Mouse (Mus musculus) hindbrain, embryonic 14.5 days (tissue): ENCODE data around the gene Rnf111. TPM values are rescaled to one million over a fixed set of nuclear protein-coding genes. Genes with fewer than 3 reads are reported as not detected.

Experiments used
- ATAC-seq: fragments of 200-750 bp; cut with Nextera tagmentation; 2 replicates; pipeline ENCODE4 v1.8.0; 2017; ENCODE audit warnings: moderate number of reproducible peaks, mild to moderate bottlenecking, moderate TSS enrichment, moderate library complexity; ENCODE audit not compliant: low FRiP score
- DNase-seq: peaks from one replicate; pipeline ENCODE4 v3.0.0-alpha.2; 2015; ENCODE audit warnings: low spot score
- H3K27ac ChIP-seq: fragments of 300-500 bp; sonication (generic); 2 replicates; pipeline ENCODE4 v1.5.1; 2014; ENCODE audit warnings: mild to moderate bottlenecking, moderate library complexity
- H3K27me3 ChIP-seq: fragments of 300-500 bp; sonication (generic); 2 replicates; pipeline ENCODE4 v1.6.1; 2014; ENCODE audit warnings: mild to moderate bottlenecking, low read length, mixed read lengths; ENCODE audit not compliant: control insufficient read depth, insufficient read depth
- H3K36me3 ChIP-seq: fragments of 300-500 bp; sonication (generic); replicated peaks from 2 replicates; pipeline ENCODE4 v1.6.1; 2014; ENCODE audit not compliant: control insufficient read depth, insufficient read depth
- H3K4me1 ChIP-seq: fragments of 300-500 bp; sonication (generic); replicated peaks from 2 replicates; pipeline ENCODE4 v1.6.1; 2014; ENCODE audit warnings: antibody characterized with exemption, low read length, mixed read lengths; ENCODE audit not compliant: control insufficient read depth, insufficient read depth
- H3K4me2 ChIP-seq: fragments of 300-500 bp; sonication (generic); replicated peaks from 2 replicates; pipeline ENCODE4 v1.6.1; 2014; ENCODE audit warnings: mild to moderate bottlenecking, moderate library complexity
- H3K4me3 ChIP-seq: fragments of 300-500 bp; sonication (generic); replicated peaks from 2 replicates; pipeline ENCODE4 v1.5.1; 2014; ENCODE audit warnings: mild to moderate bottlenecking, low read length
- H3K9ac ChIP-seq: fragments of 300-500 bp; sonication (generic); 2 replicates; pipeline ENCODE4 v1.6.1; 2014
- H3K9me3 ChIP-seq: fragments of 300-500 bp; sonication (generic); 2 replicates; pipeline ENCODE4 v1.6.1; 2016; ENCODE audit warnings: low read length; ENCODE audit not compliant: control insufficient read depth
- WGBS: fragments of 180-500 bp; shearing (Covaris S2); extraction: QIAGEN DNeasy Blood & Tissue Kit; methylation state at CpG from one replicate; pipeline ENCODE4 v1.1.7; 2014; 5-methylcytosine and 5-hydroxymethylcytosine counted together
- polyA plus RNA-seq: library from polyadenylated mRNA; unstranded; fragments of >200 nt; fragmentation: Nextera tagmentation; extraction: Ambion mirVana; gene quantifications from 2 replicates; pipeline ENCODE4 v1.2.1, GENCODE M21; 2014

Rnf111 gene
- polyA plus RNA-seq, 1 experiment from 2014 or later, result 31.8 TPM

GRCm38 (mm10) chr9:70416412-70416811, 87.1 kb downstream of the Rnf111 start:
- H3K9me3 ChIP-seq, result no peaks in the 10 kb centered on the region
- no peaks in the 10 kb centered on the region for H3K27me3 ChIP-seq
- no peak overlapping the region for H3K27ac ChIP-seq
- peaks cover 3% of the 10 kb centered on the region; the same call in 1 of the 2 replicates for H3K4me1 ChIP-seq
- H3K4me3 ChIP-seq, result no peak overlapping the region
- no peak overlapping the region for H3K4me2 ChIP-seq
- H3K36me3 ChIP-seq, result peaks cover 45% of the 10 kb centered on the region
- ATAC-seq (no peak), DNase-seq (no peak)
- 90% methylated on average over 3 of the region's 3 CpGs for WGBS
- no peak overlapping the region for H3K9ac ChIP-seq

- no peaks in the 10 kb centered on the region for H3K27me3 ChIP-seq
- no peak overlapping the region for H3K4me2 ChIP-seq
- H3K36me3 ChIP-seq, result peaks cover 64% of the 10 kb centered on the region
- no peak overlapping the region for H3K9ac ChIP-seq
- no peak overlapping the region for H3K27ac ChIP-seq
- H3K4me1 ChIP-seq, result no peaks in the 10 kb centered on the region
- ATAC-seq, result no peak
- 94% methylated on average over 7 of the region's 7 CpGs for WGBS
- no peak for DNase-seq
- no peaks in the 10 kb centered on the region for H3K9me3 ChIP-seq
- H3K4me3 ChIP-seq, result no peak overlapping the region
Measured at GRCm38 (mm10) chr9:70413038-70413437, 90.5 kb downstream of the Rnf111 start.

- 82% methylated on average over 11 of the region's 11 CpGs for WGBS
- H3K36me3 ChIP-seq, result peaks cover 71% of the 10 kb centered on the region
- ATAC-seq, result no peak
Measured at GRCm38 (mm10) chr9:70410668-70411067, 92.9 kb downstream of the Rnf111 start.

GRCm38 (mm10) chr9:70409743-70410142, 93.8 kb downstream of the Rnf111 start:
- Histone ChIP-seq H3K4me3 (no peak overlapping the region), H3K27ac (no peak overlapping the region), H3K9me3 (no peaks in the 10 kb centered on the region), H3K4me2 (no peak overlapping the region), H3K36me3 (peaks cover 66% of the 10 kb centered on the region), H3K9ac (no peak overlapping the region), H3K4me1 (no peaks in the 10 kb centered on the region), H3K27me3 (no peaks in the 10 kb centered on the region)
- no peak for ATAC-seq
- WGBS, result 96% methylated on average over 8 of the region's 8 CpGs
- DNase-seq, result no peak

More at GRCm38 (mm10) chr9:70410668-70411067, 92.9 kb downstream of the Rnf111 start:
- no peaks in the 10 kb centered on the region for H3K9me3 ChIP-seq
- H3K27me3 ChIP-seq, result no peaks in the 10 kb centered on the region
- H3K4me1 ChIP-seq, result no peaks in the 10 kb centered on the region
- no peak overlapping the region for H3K9ac ChIP-seq
- no peak for DNase-seq
- H3K4me2 ChIP-seq, result no peak overlapping the region
- no peak overlapping the region for H3K4me3 ChIP-seq
- no peak overlapping the region for H3K27ac ChIP-seq

- no peaks in the 10 kb centered on the region for H3K27me3 ChIP-seq
- no peak for DNase-seq
- ATAC-seq, result no peak
- no peak overlapping the region for H3K4me2 ChIP-seq
- no peak overlapping the region for H3K27ac ChIP-seq
- 95% methylated on average over 3 of the region's 3 CpGs for WGBS
- no peak overlapping the region for H3K9ac ChIP-seq
- no peak overlapping the region for H3K4me3 ChIP-seq
- no peaks in the 10 kb centered on the region for H3K9me3 ChIP-seq
- H3K36me3 ChIP-seq, result peaks cover 60% of the 10 kb centered on the region
- no peaks in the 10 kb centered on the region for H3K4me1 ChIP-seq
Measured at GRCm38 (mm10) chr9:70408791-70409190, 94.7 kb downstream of the Rnf111 start.

- Histone ChIP-seq H3K4me3 (no peak overlapping the region), H3K9ac (no peak overlapping the region), H3K27me3 (no peaks in the 10 kb centered on the region), H3K4me1 (no peaks in the 10 kb centered on the region), H3K27ac (no peak overlapping the region), H3K4me2 (no peak overlapping the region), H3K9me3 (no peaks in the 10 kb centered on the region), H3K36me3 (peaks cover 39% of the 10 kb centered on the region)
- DNase-seq (no peak), ATAC-seq (no peak)
- 94% methylated on average over 3 of the region's 3 CpGs for WGBS
Measured at GRCm38 (mm10) chr9:70406596-70406995, 96.9 kb downstream of the Rnf111 start.

GRCm38 (mm10) chr9:70401937-70402539, 101.5 kb downstream of the Rnf111 start:
- Histone ChIP-seq H3K4me3 (no peak overlapping the region), H3K9ac (no peak overlapping the region), H3K27me3 (no peaks in the 10 kb centered on the region), H3K4me1 (no peaks in the 10 kb centered on the region), H3K9me3 (no peaks in the 10 kb centered on the region), H3K36me3 (0 out of 2 replicates have a peak, but pooled peaks cover 5% of the 10 kb centered on the region), H3K27ac (no peak overlapping the region), H3K4me2 (no peak overlapping the region)
- whole genome bisulfite sequencing, result 92% methylated on average over 8 of the region's 8 CpGs
- DNase-seq (no peak), ATAC-seq (no peak)

- Histone ChIP-seq H3K9me3 (no peaks in the 10 kb centered on the region), H3K27ac (no peak overlapping the region), H3K9ac (no peak overlapping the region), H3K4me3 (no peak overlapping the region), H3K4me1 (no peaks in the 10 kb centered on the region), H3K36me3 (no peaks in the 10 kb centered on the region), H3K27me3 (no peaks in the 10 kb centered on the region), H3K4me2 (no peak overlapping the region)
- 86% methylated on average over 2 of the region's 2 CpGs for WGBS
- DNase-seq (no peak), ATAC-seq (no peak)
Measured at GRCm38 (mm10) chr9:70396083-70396482, 107.4 kb downstream of the Rnf111 start.

GRCm38 (mm10) chr9:70395617-70396016, 107.9 kb downstream of the Rnf111 start:
- no peaks in the 10 kb centered on the region for H3K36me3 ChIP-seq
- WGBS, result 88% methylated on average over 12 of the region's 12 CpGs
- H3K9me3 ChIP-seq, result no peaks in the 10 kb centered on the region
- H3K9ac ChIP-seq, result no peak overlapping the region
- no peaks in the 10 kb centered on the region for H3K27me3 ChIP-seq
- H3K4me1 ChIP-seq, result no peaks in the 10 kb centered on the region
- H3K4me2 ChIP-seq, result no peak overlapping the region
- no peak overlapping the region for H3K4me3 ChIP-seq
- no peak for DNase-seq
- H3K27ac ChIP-seq, result no peak overlapping the region
- no peak for ATAC-seq

- DNase-seq (peak; percentile 85), ATAC-seq (peak; percentile 82; the same call in 1 of the 2 replicates)
- WGBS, result 17% methylated on average over 6 of the region's 6 CpGs
- Histone ChIP-seq H3K9ac (no peak overlapping the region), H3K4me2 (no peak overlapping the region), H3K9me3 (no peaks in the 10 kb centered on the region), H3K4me1 (no peaks in the 10 kb centered on the region), H3K27ac (no peak overlapping the region), H3K4me3 (no peak overlapping the region), H3K27me3 (no peaks in the 10 kb centered on the region), H3K36me3 (no peaks in the 10 kb centered on the region)
Measured at GRCm38 (mm10) chr9:70392563-70392907, 111.0 kb downstream of the Rnf111 start.
